Mouse (Mus musculus) layer of hippocampus, adult 8-10 months (tissue): Measurements from ENCODE around the gene Clpb. TPM values are rescaled to one million over a fixed set of nuclear protein-coding genes. Genes with fewer than 3 reads are reported as not detected.

Experiments
- total RNA-seq, 4 experiments: library from RNA; stranded (reverse); gene quantifications; 2 replicates each; pipeline ENCODE4 v1.2.4; 2022

Clpb gene
- total RNA-seq, 4 experiments from 2014 or later: 50.7 to 64.1 (median 56.9) TPM

Other genes with a start within 250 kb of the Clpb start
- 100 to 1,000 TPM; 320 to 356 (median 336) TPM for gene Pde2a, start 241.9 kb upstream of the Clpb start, total RNA-seq
- not detected for gene Art2b, start 78.0 kb upstream of the Clpb start, total RNA-seq
- gene Phox2a, start 154.7 kb downstream of the Clpb start, total RNA-seq: under 1 TPM in 1 of 4 experiments, not detected in 3; 0.20 TPM
- 10 to 100 TPM; 29.1 to 38.3 (median 32.4) TPM for gene Inppl1, start 174.6 kb downstream of the Clpb start, total RNA-seq
- 1 to 10 TPM in 2 of 4 experiments, not detected in 2; 1.3 to 1.4 TPM for gene Folr2, start 193.6 kb downstream of the Clpb start, total RNA-seq
- 10 to 100 TPM; 30.2 to 37.2 (median 35.0) TPM for gene Anapc15, start 200.1 kb downstream of the Clpb start, total RNA-seq
- 1 to 10 TPM in 3 of 4 experiments, under 1 TPM in 1; 0.51 to 3.2 (median 1.3) TPM for gene Folr1, start 207.2 kb downstream of the Clpb start, total RNA-seq
- 10 to 100 TPM; 77.5 to 94.3 (median 89.8) TPM for gene Lamtor1, start 242.3 kb downstream of the Clpb start, total RNA-seq
- gene Tomt, start 242.7 kb downstream of the Clpb start, total RNA-seq: under 1 TPM in 1 of 4 experiments, not detected in 3; 0.35 TPM